Mouse (Mus musculus): ENCODE results near the gene Tarsl2. TPM values are rescaled to one million over a fixed set of nuclear protein-coding genes. Genes with fewer than 3 reads are reported as not detected.

Gene Tarsl2
- 3.6 and 5.2 TPM in 2 replicates for polyA plus RNA-seq (2012; rRNA removed; ENCODE audit: low replicate concordance)

DNA sequence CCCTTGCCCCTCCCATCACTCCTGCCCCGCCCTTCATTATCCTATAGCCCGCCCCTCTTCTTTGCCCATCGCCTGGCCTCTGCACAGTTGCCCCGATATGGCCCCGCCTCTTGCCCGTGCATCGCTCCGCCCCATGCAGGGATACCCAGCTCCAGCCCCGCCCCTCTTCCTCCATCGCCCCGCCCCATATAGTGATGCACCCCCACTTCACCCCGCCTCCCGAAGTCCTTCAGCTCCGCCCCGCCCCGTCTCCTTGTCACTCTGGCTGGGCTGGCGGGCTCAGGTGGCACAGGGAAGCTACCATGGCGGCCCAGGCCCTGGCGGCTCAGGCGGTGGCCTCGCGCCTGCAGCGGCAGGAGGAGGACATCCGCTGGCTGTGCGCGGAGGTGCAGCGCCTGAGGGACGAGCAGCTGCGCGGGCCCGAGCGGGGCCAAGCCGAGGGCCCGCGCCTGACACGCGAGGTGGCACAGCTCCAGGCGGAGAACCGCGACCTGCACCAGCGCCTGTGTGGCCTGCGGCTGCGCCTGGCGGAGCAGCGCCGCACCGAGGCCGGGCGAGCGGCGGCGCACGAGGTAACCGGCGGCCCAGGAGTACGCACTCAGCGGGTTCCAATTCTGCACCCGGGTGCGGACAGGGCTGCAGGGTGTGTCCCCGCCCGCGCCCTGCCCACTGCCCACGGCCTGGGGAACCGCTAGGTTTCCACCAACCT lies at the start of gene Tarsl2:
TSS of gene Tarsl2 (plus strand) at position 256 of the 709 bp plus-strand sequence.

DNA sequence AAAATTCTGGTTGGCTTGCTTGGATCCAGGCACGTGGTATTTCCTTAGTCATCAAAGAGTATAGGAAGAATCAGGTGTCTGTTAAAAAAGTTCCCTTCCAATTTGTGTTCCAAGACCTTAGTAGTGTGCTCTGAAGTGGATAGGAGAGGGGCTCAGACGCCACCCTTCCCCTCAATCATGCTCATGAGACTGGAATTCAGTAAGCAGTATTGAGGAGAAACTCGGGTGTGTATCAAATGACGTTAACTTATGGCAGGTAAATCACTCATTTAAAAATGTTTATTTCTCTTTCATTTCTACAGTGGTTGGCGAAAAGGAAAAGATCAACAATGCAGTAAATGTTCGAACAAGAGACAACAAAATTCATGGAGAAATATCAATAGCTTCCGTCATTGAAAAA lies 46.2 kb downstream of the Tarsl2 start, which contains the start of gene Tm2d3:
TSS of gene Tm2d3 (plus strand) at position 301 of the 400 bp plus-strand sequence.

Other genes with a start within 250 kb of the Tarsl2 start
- gene Tjp1, start 117.1 kb upstream of the Tarsl2 start, polyA plus RNA-seq (2012; rRNA removed; ENCODE audit: low replicate concordance) = 12.7 and 21.3 TPM in 2 replicates
- 102 and 150 TPM in 2 replicates for gene Tm2d3, start 46.3 kb downstream of the Tarsl2 start, polyA plus RNA-seq (2012; rRNA removed; ENCODE audit: low replicate concordance)
- 23.3 and 30.7 TPM in 2 replicates for gene Pcsk6, start 216.8 kb downstream of the Tarsl2 start, polyA plus RNA-seq (2012; rRNA removed; ENCODE audit: low replicate concordance)